ENCODE assay signal across 8 mouse cellular contexts in genomic region chr15:85231443-85232255, GRCm38 (mm10). TPM values are rescaled to one million over a fixed set of nuclear protein-coding genes. Genes with fewer than 3 reads are reported as not detected.
DNase-seq lines count a peak whose midpoint lies in the region; ATAC-seq lines count a peak whose summit lies in the region.

No protein-coding gene starts in this region.

- no peaks in the 10 kb centered on the region for H3K4me1 ChIP-seq in hindbrain, embryonic 10.5 days (replicated peaks)
- no peaks in the 10 kb centered on the region for H3K4me1 ChIP-seq in hindbrain, embryonic 16.5 days (ENCODE audit: control insufficient read depth, insufficient read depth, low read depth, low read length)
- H3K4me1 ChIP-seq in limb, embryonic 12.5 days (replicated peaks), result no peaks in the 10 kb centered on the region

- intact Hi-C loops in heart, postnatal 25 days (cut with DNase I), result loop anchor here (1.0 kb wide), 1 partner anchor 80 kb away; no protein-coding TSS in a partner anchor

- DNase-seq in hindbrain, embryonic 10.5 days (ENCODE audit: low spot score), result peak; percentile 83
- peak; percentile 92 for DNase-seq in MN1 (ENCODE audit: low spot score)
- DNase-seq in embryo, embryonic 9.5 days (ENCODE audit: extremely low spot score), result peak; percentile 80
- DNase-seq in heart, postnatal 25 days (ENCODE audit: low spot score), result peak; percentile 71
- peak; percentile 67 for DNase-seq in thymus, postnatal 25 days

- peaks cover 96% of the 10 kb centered on the region for H3K36me3 ChIP-seq in hindbrain, embryonic 10.5 days
- H3K36me3 ChIP-seq in hindbrain, embryonic 16.5 days (ENCODE audit: control insufficient read depth, insufficient read depth, low read length), result no peaks in the 10 kb centered on the region
- H3K36me3 ChIP-seq in limb, embryonic 12.5 days, result peaks cover 98% of the 10 kb centered on the region

- H3K9ac ChIP-seq in hindbrain, embryonic 16.5 days (ENCODE audit: low read depth, low read length), result no peak overlapping the region
- no peak overlapping the region for H3K9ac ChIP-seq in limb, embryonic 12.5 days (replicated peaks)

- H3K4me3 ChIP-seq in hindbrain, embryonic 10.5 days, result no peak overlapping the region
- no peak overlapping the region for H3K4me3 ChIP-seq in hindbrain, embryonic 16.5 days (ENCODE audit: low read length)
- no peak overlapping the region for H3K4me3 ChIP-seq in limb, embryonic 12.5 days (replicated peaks)

- no peaks in the 10 kb centered on the region for H3K27me3 ChIP-seq in hindbrain, embryonic 10.5 days (ENCODE audit: insufficient read depth, poor library complexity, severe bottlenecking)
- H3K27me3 ChIP-seq in hindbrain, embryonic 16.5 days (replicated peaks; ENCODE audit: control insufficient read depth, insufficient read depth, low read length), result no peaks in the 10 kb centered on the region
- no peaks in the 10 kb centered on the region for H3K27me3 ChIP-seq in limb, embryonic 12.5 days

- 84% methylated on average over 13 of the region's 13 CpGs for WGBS in hindbrain, embryonic 10.5 days
- whole genome bisulfite sequencing in hindbrain, embryonic 16.5 days, result 85% methylated on average over 13 of the region's 13 CpGs
- WGBS in limb, embryonic 12.5 days, result 84% methylated on average over 13 of the region's 13 CpGs

- ATAC-seq in hindbrain, embryonic 16.5 days, result no peak
- ATAC-seq in limb, embryonic 12.5 days (ENCODE audit: insufficient number of reproducible peaks, insufficient read depth, low FRiP score, low TSS enrichment, low read depth), result no peak
- 0 out of 2 replicates have a peak, but pooled peaks have one; percentile 16 for ATAC-seq in neutrophil, adult 5-6 weeks (ENCODE audit: extremely low read depth, insufficient number of reproducible peaks, low FRiP score, poor library complexity, severe bottlenecking)

- H3K4me2 ChIP-seq in hindbrain, embryonic 16.5 days (ENCODE audit: low read length), result no peak overlapping the region
- H3K4me2 ChIP-seq in limb, embryonic 12.5 days, result no peak overlapping the region

- no peak overlapping the region for H3K27ac ChIP-seq in hindbrain, embryonic 10.5 days
- no peak overlapping the region for H3K27ac ChIP-seq in hindbrain, embryonic 16.5 days (ENCODE audit: low read depth, low read length)
- 0 out of 2 replicates have a peak overlapping the region, but pooled peaks have one; percentile 35 for H3K27ac ChIP-seq in limb, embryonic 12.5 days

- H3K9me3 ChIP-seq in hindbrain, embryonic 10.5 days, result no peaks in the 10 kb centered on the region
- H3K9me3 ChIP-seq in hindbrain, embryonic 16.5 days (ENCODE audit: control insufficient read depth, low read length), result no peaks in the 10 kb centered on the region
- H3K9me3 ChIP-seq in limb, embryonic 12.5 days, result no peaks in the 10 kb centered on the region

RNA-seq across cellular contexts. Expression of gene Fbln1, which starts 25.9 kb away (rescaled TPM):
- polyA plus RNA-seq in hindbrain, embryonic 10.5 days (2016; fragmentation: Nextera tagmentation; extraction: Ambion mirVana), result 157 and 168 TPM in 2 replicates
- polyA plus RNA-seq in hindbrain, embryonic 16.5 days (2015; fragmentation: Nextera tagmentation; extraction: Ambion mirVana), result 52.0 and 59.4 TPM in 2 replicates
- total RNA-seq in heart, postnatal 25 days (2021), result 10 to 100 TPM; 94.1 to 94.2 TPM
- polyA plus RNA-seq in limb, embryonic 12.5 days (2016; fragmentation: Nextera tagmentation; extraction: Ambion mirVana), result 253 and 255 TPM in 2 replicates
- total RNA-seq in neutrophil, adult 5-6 weeks (2017), result not detected in 2 replicates
